ENCODE assay signal across 14 mouse cellular contexts in the genomic region with DNA sequence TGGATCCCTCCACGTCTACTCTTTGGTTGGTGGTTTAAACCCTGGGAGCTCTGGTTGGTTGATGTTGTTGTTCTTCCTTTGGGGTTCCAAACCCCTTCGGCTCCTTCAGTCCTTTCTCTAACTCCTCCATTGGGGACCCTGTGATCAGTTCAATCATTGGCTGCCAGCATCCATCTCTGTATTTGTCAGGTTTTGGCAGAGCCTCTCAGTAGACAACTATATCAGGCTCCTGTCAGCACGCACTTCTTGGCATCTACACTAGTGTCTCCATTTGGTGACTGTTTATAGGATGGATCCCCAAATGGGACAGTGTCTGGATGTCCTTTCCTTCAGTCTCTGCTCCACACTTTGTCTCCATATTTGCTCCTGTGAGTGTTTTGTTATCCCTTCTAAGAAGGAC.
DNase-seq lines count a peak whose midpoint lies in the region.
"Had no signal": no experiment of that assay in that cellular context is flagged by ENCODE, and none has a peak within 500 bp of the region (broad histone marks: within the 10 kb centered on the region; RNA-seq: fewer than 3 reads in every experiment).

No protein-coding gene starts in this region.

- peak; percentile 55 to 59 for DNase-seq in cerebellum, postnatal 10 days
- no peak for DNase-seq in cerebellum, adult 8-10 months
- DNase-seq in cerebellum, postnatal 14 days, result peak; percentile 16 to 25
- DNase-seq in cerebellum, postnatal 4 days (ENCODE audit: low spot score in 2 of 2), result no peak
- DNase-seq: adrenal gland, adult 2 months; adrenal gland, adult 8-10 months; adrenal gland, postnatal 10 days; adrenal gland, postnatal 14 days; adrenal gland, postnatal 25 days; adrenal gland, postnatal 36 days; B cell, adult 2 months; cerebellum, adult 11 months; cerebellum, adult 11-12 months; cerebellum, adult 18-20 months had no signal

Comparison
In these comparisons a context has a peak if more than half of its experiments do, and no peak if none do; other contexts are left out.
1. DNase-seq: peak in cerebellum, postnatal 10 days (2 of 2) and cerebellum, postnatal 14 days (2 of 2); none in cerebellum, adult 8-10 months (single experiment) and cerebellum, postnatal 4 days (0 of 2).